13 mouse cellular contexts compared by ENCODE assay signal in the genomic region with DNA sequence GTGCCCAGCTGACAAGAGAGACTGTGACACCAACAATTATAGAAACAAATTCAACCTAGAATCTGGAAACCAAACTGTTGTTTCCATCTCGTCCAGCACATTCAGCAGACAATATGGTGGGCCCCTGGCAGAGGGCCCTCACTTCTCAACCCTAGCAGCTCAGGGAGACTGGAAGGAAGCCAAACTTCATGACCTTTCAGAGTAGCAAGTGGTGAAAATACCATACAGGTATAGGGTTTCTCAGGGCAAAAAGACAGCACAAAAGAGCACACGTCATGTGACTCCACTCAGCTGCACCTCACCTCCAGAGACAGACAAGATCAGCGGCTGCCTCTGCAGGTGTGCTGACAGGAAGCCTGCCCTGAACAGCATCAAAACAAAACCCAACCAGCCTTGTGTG. TPM values are rescaled to one million over a fixed set of nuclear protein-coding genes. Genes with fewer than 3 reads are reported as not detected.
A peak's percentile ranks its signal among the peaks of the same experiment; 100 is the strongest.
DNase-seq lines count a peak whose midpoint lies in the region; ATAC-seq and TF ChIP-seq lines count a peak whose summit lies in the region.
"Had no signal": no experiment of that assay in that cellular context is flagged by ENCODE, and none has a peak within 500 bp of the region (broad histone marks: within the 10 kb centered on the region; RNA-seq: fewer than 3 reads in every experiment).

No protein-coding gene starts in this region.

- H3K27me3 ChIP-seq in heart, embryonic 11.5 days (ENCODE audit: control insufficient read depth, insufficient read depth, low read length) = no peaks in the 10 kb centered on the region
- no peaks in the 10 kb centered on the region for H3K27me3 ChIP-seq in lung, embryonic 14.5 days (ENCODE audit: insufficient read depth, low read length)
- no peaks in the 10 kb centered on the region for H3K27me3 ChIP-seq in intestine, postnatal 0 days (replicated peaks; ENCODE audit: control insufficient read depth, insufficient read depth, low read length)
- H3K27me3 ChIP-seq: embryonic facial prominence, embryonic 13.5 days; liver, embryonic 13.5 days; neural tube, embryonic 12.5 days had no signal

- TF ChIP-seq CTCF in lung, embryonic 14.5 days (IDR thresholded peaks at IDR 0.05; ENCODE audit: low read depth) = no peak
- no peak for TF ChIP-seq CTCF in intestine, postnatal 0 days (IDR thresholded peaks at IDR 0.05; ENCODE audit: low read depth)

- H3K27ac ChIP-seq in heart, embryonic 11.5 days (ENCODE audit: low read depth, low read length) = no peak overlapping the region
- H3K27ac ChIP-seq in lung, embryonic 14.5 days (ENCODE audit: low read depth) = no peak overlapping the region
- H3K27ac ChIP-seq in ES-E14 (ENCODE audit: insufficient read depth, low read depth, low read length, poor library complexity, severe bottlenecking) = peak overlapping the region; percentile 62
- H3K27ac ChIP-seq in intestine, postnatal 0 days (ENCODE audit: low read depth, low read length) = no peak overlapping the region
- H3K27ac ChIP-seq: embryonic facial prominence, embryonic 13.5 days; liver, embryonic 13.5 days; neural tube, embryonic 12.5 days had no signal

- ATAC-seq in heart, embryonic 11.5 days (replicated peaks; ENCODE audit: insufficient number of reproducible peaks, low FRiP score, low TSS enrichment) = no peak
- no peak for ATAC-seq in lung, embryonic 14.5 days (ENCODE audit: insufficient read depth)
- no peak for ATAC-seq in intestine, postnatal 0 days
- ATAC-seq: activated CD4-positive, CD25-positive, alpha-beta regulatory T cell, adult 4 months had no signal

- 0 out of 2 replicates have a peak, but pooled peaks cover 6% of the 10 kb centered on the region for H3K4me1 ChIP-seq in heart, embryonic 11.5 days (ENCODE audit: control insufficient read depth, insufficient read depth, low read length)
- H3K4me1 ChIP-seq in lung, embryonic 14.5 days (ENCODE audit: insufficient read depth) = peaks cover 3% of the 10 kb centered on the region; the same call in 1 of the 2 replicates
- peaks cover 3 to 17% of the 10 kb centered on the region in 2 experiments; a peak in 2 of 4 replicates for H3K4me1 ChIP-seq in ES-E14 (ENCODE audit: control insufficient read depth in 2 of 2, insufficient read depth in 2 of 2, low read length in 2 of 2, poor library complexity in 1 of 2)
- H3K4me1 ChIP-seq in intestine, postnatal 0 days (replicated peaks; ENCODE audit: control insufficient read depth, insufficient read depth, low read length) = no peaks in the 10 kb centered on the region
- H3K4me1 ChIP-seq: neural tube, embryonic 12.5 days had no signal

- DNase-seq in heart, adult 18-20 months = peak; percentile 15 to 42
- DNase-seq in lung, embryonic 14.5 days = peak; percentile 35
- no peak for DNase-seq in lung, adult 18-20 months
- no peak for DNase-seq in ES-E14 (ENCODE audit: low read depth, low spot score)
- DNase-seq in thymus, postnatal 0 days (ENCODE audit: low spot score) = peak; percentile 84
- no peak for DNase-seq in urinary bladder, postnatal 4 days (ENCODE audit: low spot score in 2 of 2)
- DNase-seq: kidney, adult 18-20 months; liver, embryonic 13.5 days had no signal

- H3K4me2 ChIP-seq in heart, embryonic 11.5 days = no peak overlapping the region
- H3K4me2 ChIP-seq in lung, embryonic 14.5 days = no peak overlapping the region
- H3K4me2 ChIP-seq in intestine, postnatal 0 days (replicated peaks; ENCODE audit: low read depth) = no peak overlapping the region
- H3K4me2 ChIP-seq: embryonic facial prominence, embryonic 13.5 days; liver, embryonic 13.5 days; neural tube, embryonic 12.5 days had no signal

- no peak overlapping the region for H3K4me3 ChIP-seq in heart, embryonic 11.5 days (ENCODE audit: low read depth, low read length)
- H3K4me3 ChIP-seq in lung, embryonic 14.5 days (ENCODE audit: low read depth, low read length) = no peak overlapping the region
- H3K4me3 ChIP-seq in ES-E14 (ENCODE audit: insufficient read depth in 1 of 2, low read depth in 1 of 2, low read length in 2 of 2, poor library complexity in 1 of 2, severe bottlenecking in 1 of 2) = no peak overlapping the region
- H3K4me3 ChIP-seq in intestine, postnatal 0 days (ENCODE audit: low read depth, low read length) = no peak overlapping the region
- H3K4me3 ChIP-seq: embryonic facial prominence, embryonic 13.5 days; liver, embryonic 13.5 days; neural tube, embryonic 12.5 days had no signal

- in situ Hi-C loops in ES-E14 (cut with MboI; ENCODE audit: low sequenced_read_pairs in 2 of 2, unreplicated experiment in 2 of 2) = no loop called here

- H3K9ac ChIP-seq in heart, embryonic 11.5 days (ENCODE audit: low read depth, low read length) = no peak overlapping the region
- H3K9ac ChIP-seq in lung, embryonic 14.5 days = no peak overlapping the region
- no peak overlapping the region for H3K9ac ChIP-seq in ES-E14 (ENCODE audit: insufficient read depth, low read depth, low read length, poor library complexity, severe bottlenecking)
- H3K9ac ChIP-seq in intestine, postnatal 0 days (ENCODE audit: low read depth, low read length) = no peak overlapping the region
- H3K9ac ChIP-seq: embryonic facial prominence, embryonic 13.5 days; liver, embryonic 13.5 days; neural tube, embryonic 12.5 days had no signal

- WGBS in heart, embryonic 11.5 days (ENCODE audit: insufficient replicate concordance) = 63% methylated on average over 3 of the region's 3 CpGs
- WGBS in lung, embryonic 14.5 days = 53% methylated on average over 3 of the region's 3 CpGs
- WGBS in intestine, postnatal 0 days = 63% methylated on average over 3 of the region's 3 CpGs

- no peaks in the 10 kb centered on the region for H3K36me3 ChIP-seq in heart, embryonic 11.5 days (ENCODE audit: control insufficient read depth, insufficient read depth, low read length)
- no peaks in the 10 kb centered on the region for H3K36me3 ChIP-seq in lung, embryonic 14.5 days (ENCODE audit: insufficient read depth)
- no peaks in the 10 kb centered on the region for H3K36me3 ChIP-seq in ES-E14 (ENCODE audit: control insufficient read depth, insufficient read depth, low read length, poor library complexity, severe bottlenecking)
- H3K36me3 ChIP-seq in intestine, postnatal 0 days (ENCODE audit: control insufficient read depth, insufficient read depth) = peaks cover 3% of the 10 kb centered on the region; the same call in 1 of the 2 replicates
- H3K36me3 ChIP-seq: liver, embryonic 13.5 days; neural tube, embryonic 12.5 days had no signal

- no peaks in the 10 kb centered on the region for H3K9me3 ChIP-seq in heart, embryonic 11.5 days (replicated peaks; ENCODE audit: control insufficient read depth, low read length)
- no peaks in the 10 kb centered on the region for H3K9me3 ChIP-seq in lung, embryonic 14.5 days (ENCODE audit: low read depth, low read length)
- H3K9me3 ChIP-seq in ES-E14 (ENCODE audit: control insufficient read depth, insufficient read depth, low read depth, low read length) = no peaks in the 10 kb centered on the region
- H3K9me3 ChIP-seq in intestine, postnatal 0 days (ENCODE audit: control insufficient read depth) = no peaks in the 10 kb centered on the region
- H3K9me3 ChIP-seq: embryonic facial prominence, embryonic 13.5 days; liver, embryonic 13.5 days; neural tube, embryonic 12.5 days had no signal

TF ChIP-seq in ES-E14, 5 proteins besides CTCF, POLR2A, EP300 and RAD21:
- TF ChIP-seq ZNF384 (IDR thresholded peaks at IDR 0.05; ENCODE audit: low read depth, low read length) = no peak
- no peak for TF ChIP-seq MAFK (IDR thresholded peaks at IDR 0.05; ENCODE audit: insufficient read depth, low read depth, low read length)
- TF ChIP-seq ZC3H11A (IDR thresholded peaks at IDR 0.05; ENCODE audit: borderline replicate concordance, low read depth, low read length) = no peak
- TF ChIP-seq HCFC1 (IDR thresholded peaks at IDR 0.05; ENCODE audit: borderline replicate concordance, insufficient read depth, low read length) = no peak
- no peak for TF ChIP-seq CHD2 (IDR thresholded peaks at IDR 0.05; ENCODE audit: low read depth, low read length)

RNA-seq across cellular contexts. Expression of a gene that starts 18.6 kb away (rescaled TPM):
- total RNA-seq in heart, adult 18-20 months (2021) = 100 to 1,000 TPM; 107 to 116 TPM
- 14.7 and 16.0 TPM in 2 replicates for polyA plus RNA-seq in heart, embryonic 11.5 days (2014; fragmentation: Nextera tagmentation; extraction: Ambion mirVana)
- polyA plus RNA-seq in lung, embryonic 14.5 days (2014; fragmentation: Nextera tagmentation; extraction: Ambion mirVana) = 19.8 and 20.6 TPM in 2 replicates
- total RNA-seq in ES-E14 (2012; rRNA removed) = 9.3 and 10.4 TPM in 2 replicates
- polyA plus RNA-seq in thymus, postnatal 0 days (2015; fragmentation: Nextera tagmentation; extraction: Ambion mirVana) = 12.7 and 17.6 TPM in 2 replicates
- 29.6 and 35.1 TPM in 2 replicates for polyA plus RNA-seq in intestine, postnatal 0 days (2015; fragmentation: Nextera tagmentation; extraction: Ambion mirVana)

RNA-seq across cellular contexts. Expression of a gene that starts 19.0 kb away (rescaled TPM):
- total RNA-seq in heart, adult 18-20 months (2021) = 1 to 10 TPM; 3.3 TPM
- 1.9 TPM in 2 replicates for polyA plus RNA-seq in heart, embryonic 11.5 days (2014; fragmentation: Nextera tagmentation; extraction: Ambion mirVana)
- 2.8 and 3.4 TPM in 2 replicates for polyA plus RNA-seq in lung, embryonic 14.5 days (2014; fragmentation: Nextera tagmentation; extraction: Ambion mirVana)
- 1.9 and 2.0 TPM in 2 replicates for total RNA-seq in ES-E14 (2012; rRNA removed)
- polyA plus RNA-seq in thymus, postnatal 0 days (2015; fragmentation: Nextera tagmentation; extraction: Ambion mirVana) = 3.6 and 4.5 TPM in 2 replicates
- polyA plus RNA-seq in intestine, postnatal 0 days (2015; fragmentation: Nextera tagmentation; extraction: Ambion mirVana) = 1.7 and 1.9 TPM in 2 replicates

Comparison
In these comparisons a context has a peak if more than half of its experiments do, and no peak if none do; other contexts are left out.
1. DNase-seq: peak in heart, adult 18-20 months (2 of 2), lung, embryonic 14.5 days (single experiment) and thymus, postnatal 0 days (single experiment); none in lung, adult 18-20 months (0 of 2), ES-E14 (single experiment) and urinary bladder, postnatal 4 days (0 of 2).